Mouse (Mus musculus) kidney, embryonic 15.5 days (tissue): ENCODE results near the gene Med7. TPM values are rescaled to one million over a fixed set of nuclear protein-coding genes. Genes with fewer than 3 reads are reported as not detected.

Source experiments
- ATAC-seq: fragments of 200-750 bp; cut with Nextera tagmentation; replicated peaks from 2 replicates; pipeline ENCODE4 v1.8.0; 2017; ENCODE audit warnings: moderate TSS enrichment; ENCODE audit not compliant: low FRiP score
- H3K27ac ChIP-seq: fragments of 300-500 bp; sonication (generic); 2 replicates; pipeline ENCODE4 v1.5.1; 2015; ENCODE audit warnings: mild to moderate bottlenecking, inconsistent platforms
- H3K27me3 ChIP-seq: fragments of 300-500 bp; sonication (generic); 2 replicates; pipeline ENCODE4 v1.6.1; 2015; ENCODE audit warnings: inconsistent platforms
- H3K36me3 ChIP-seq: fragments of 300-500 bp; sonication (generic); 2 replicates; pipeline ENCODE4 v1.6.1; 2015; ENCODE audit warnings: inconsistent platforms
- H3K4me1 ChIP-seq: fragments of 300-500 bp; sonication (generic); 2 replicates; pipeline ENCODE4 v1.6.1; 2015; ENCODE audit warnings: inconsistent platforms
- H3K4me2 ChIP-seq: fragments of 300-500 bp; sonication (generic); 2 replicates; pipeline ENCODE4 v1.6.1; 2015; ENCODE audit warnings: moderate library complexity, mild to moderate bottlenecking, inconsistent platforms
- H3K4me3 ChIP-seq: fragments of 300-500 bp; sonication (generic); replicated peaks from 2 replicates; pipeline ENCODE4 v1.5.1; 2015; ENCODE audit warnings: mild to moderate bottlenecking, inconsistent platforms
- H3K9ac ChIP-seq: fragments of 300-500 bp; sonication (generic); 2 replicates; pipeline ENCODE4 v1.6.1; 2015; ENCODE audit warnings: mild to moderate bottlenecking, inconsistent platforms
- H3K9me3 ChIP-seq: fragments of 300-500 bp; sonication (generic); replicated peaks from 2 replicates; pipeline ENCODE4 v1.6.1; 2016; ENCODE audit warnings: inconsistent platforms
- WGBS: fragments of 180-500 bp; shearing (Covaris S2); methylation state at CpG from one replicate; pipeline ENCODE4 v1.1.7; 2015; ENCODE audit warnings: mixed read lengths; 5-methylcytosine and 5-hydroxymethylcytosine counted together
- polyA plus RNA-seq: library from polyadenylated mRNA; unstranded; fragments of >200 nt; fragmentation: Nextera tagmentation; extraction: Ambion mirVana; gene quantifications from 2 replicates; pipeline ENCODE4 v1.2.1, GENCODE M21; 2015

The Med7 gene
- polyA plus RNA-seq, 1 experiment from 2014 or later: 80.5 TPM

- WGBS: 72% methylated on average over 3 of the region's 3 CpGs
- Histone ChIP-seq H3K9ac (no peak overlapping the region), H3K27ac (no peak overlapping the region), H3K4me3 (no peak overlapping the region), H3K27me3 (no peaks in the 10 kb centered on the region), H3K4me1 (no peaks in the 10 kb centered on the region), H3K4me2 (no peak overlapping the region), H3K36me3 (no peaks in the 10 kb centered on the region), H3K9me3 (no peaks in the 10 kb centered on the region)
- no peak for ATAC-seq
Observed at GRCm38 (mm10) chr11:46459960-46460359, 23.2 kb downstream of the Med7 start.

DNA sequence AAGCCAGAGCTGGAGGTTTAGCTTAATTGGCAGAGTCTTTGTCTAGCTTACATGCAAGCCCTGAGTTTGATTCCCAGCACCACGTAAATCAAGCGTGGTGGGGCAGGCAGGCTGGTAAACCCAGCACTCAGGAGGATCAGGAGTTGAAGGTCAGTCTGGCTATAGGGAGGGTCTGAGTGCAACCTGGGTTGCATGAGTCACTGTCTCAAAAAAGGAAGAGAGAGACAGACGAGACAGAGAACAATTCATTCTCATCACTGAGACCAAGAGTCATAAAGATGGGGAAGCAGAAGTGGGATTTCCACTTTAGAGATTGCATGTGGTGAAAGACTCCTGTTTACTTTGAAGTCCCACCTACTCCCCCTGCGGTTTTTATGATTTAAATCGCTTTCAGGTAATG lies 24.6 kb downstream of the Med7 start:
- no peak overlapping the region for H3K9ac ChIP-seq
- H3K4me3 ChIP-seq: no peak overlapping the region
- no peaks in the 10 kb centered on the region for H3K9me3 ChIP-seq
- H3K27me3 ChIP-seq: no peaks in the 10 kb centered on the region
- H3K27ac ChIP-seq: no peak overlapping the region
- H3K36me3 ChIP-seq: no peaks in the 10 kb centered on the region
- no peak for ATAC-seq
- no peak overlapping the region for H3K4me2 ChIP-seq
- 74% methylated on average over 5 of the region's 5 CpGs for WGBS
- H3K4me1 ChIP-seq: no peaks in the 10 kb centered on the region

- Histone ChIP-seq H3K4me3 (no peak overlapping the region), H3K27ac (no peak overlapping the region), H3K27me3 (no peaks in the 10 kb centered on the region), H3K9me3 (no peaks in the 10 kb centered on the region), H3K4me2 (no peak overlapping the region), H3K36me3 (no peaks in the 10 kb centered on the region), H3K4me1 (no peaks in the 10 kb centered on the region), H3K9ac (no peak overlapping the region)
- ATAC-seq: no peak
- 63% methylated on average over 5 of the region's 5 CpGs for WGBS
Observed at GRCm38 (mm10) chr11:46461931-46462330, 25.2 kb downstream of the Med7 start.

DNA sequence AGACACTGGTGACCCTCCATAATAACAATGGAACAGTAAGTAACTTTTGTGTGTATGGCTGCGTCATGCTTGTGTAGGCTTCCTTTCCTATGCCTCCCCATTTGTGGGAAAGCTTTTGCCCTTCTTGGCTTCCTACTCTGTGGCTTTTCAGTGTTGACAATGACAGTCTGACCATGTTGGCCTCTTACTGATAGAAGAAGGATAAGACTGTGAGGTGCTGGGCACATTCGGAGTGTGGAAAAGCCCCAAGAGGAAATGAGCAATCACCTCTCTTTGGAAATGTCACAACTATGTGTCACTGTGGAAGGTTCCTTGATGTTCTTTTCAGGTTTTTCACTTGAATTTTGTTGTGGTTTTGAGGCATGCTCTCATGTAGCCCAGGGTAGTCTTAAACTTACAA lies 30.2 kb downstream of the Med7 start:
- Histone ChIP-seq H3K9ac (no peak overlapping the region), H3K27ac (no peak overlapping the region), H3K27me3 (no peaks in the 10 kb centered on the region), H3K36me3 (no peaks in the 10 kb centered on the region), H3K4me2 (no peak overlapping the region), H3K4me1 (no peaks in the 10 kb centered on the region), H3K9me3 (no peaks in the 10 kb centered on the region), H3K4me3 (no peak overlapping the region)
- no peak for ATAC-seq
- 88% methylated on average over 2 of the region's 2 CpGs for WGBS

DNA sequence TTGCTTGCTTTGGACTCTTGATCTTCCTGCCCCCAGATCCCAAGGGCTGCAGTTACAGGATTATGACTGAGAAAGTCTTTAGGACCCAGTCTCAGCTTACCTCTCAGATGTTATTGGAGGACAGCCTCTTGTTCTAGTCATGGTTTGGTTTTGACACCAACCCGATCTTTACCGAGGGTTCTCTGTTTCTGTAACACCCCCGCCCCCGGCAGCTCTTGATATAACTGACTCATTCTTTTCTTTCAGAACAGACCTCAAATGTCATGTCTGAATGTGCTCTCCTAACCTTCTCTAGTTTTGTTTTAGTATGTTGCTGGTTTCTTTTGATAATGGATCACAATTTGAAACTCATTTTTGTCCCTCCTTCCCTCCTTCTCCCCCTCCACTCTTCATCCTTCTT lies 37.5 kb downstream of the Med7 start:
- H3K4me3 ChIP-seq: no peak overlapping the region
- no peak for ATAC-seq
- H3K36me3 ChIP-seq: no peaks in the 10 kb centered on the region
- H3K27me3 ChIP-seq: no peaks in the 10 kb centered on the region
- H3K4me1 ChIP-seq: no peaks in the 10 kb centered on the region
- no peak overlapping the region for H3K4me2 ChIP-seq
- H3K9me3 ChIP-seq: no peaks in the 10 kb centered on the region
- no peak overlapping the region for H3K9ac ChIP-seq
- no peak overlapping the region for H3K27ac ChIP-seq
- WGBS: 89% methylated on average over 4 of the region's 4 CpGs

DNA sequence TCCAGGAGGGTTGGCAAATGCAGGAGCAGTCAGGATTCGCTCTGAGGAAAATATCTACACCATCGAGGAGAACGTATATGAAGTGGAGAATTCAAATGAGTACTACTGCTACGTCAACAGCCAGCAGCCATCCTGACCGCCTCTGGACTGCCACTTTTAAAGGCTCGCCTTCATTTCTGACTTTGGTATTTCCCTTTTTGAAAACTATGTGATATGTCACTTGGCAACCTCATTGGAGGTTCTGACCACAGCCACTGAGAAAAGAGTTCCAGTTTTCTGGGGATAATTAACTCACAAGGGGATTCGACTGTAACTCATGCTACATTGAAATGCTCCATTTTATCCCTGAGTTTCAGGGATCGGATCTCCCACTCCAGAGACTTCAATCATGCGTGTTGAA lies 42.6 kb downstream of the Med7 start:
- H3K9ac ChIP-seq: no peak overlapping the region
- H3K9me3 ChIP-seq: no peaks in the 10 kb centered on the region; the same call in 1 of the 2 replicates
- no peak overlapping the region for H3K4me2 ChIP-seq
- WGBS: 80% methylated on average over 9 of the region's 9 CpGs
- no peak overlapping the region for H3K27ac ChIP-seq
- no peaks in the 10 kb centered on the region for H3K27me3 ChIP-seq
- ATAC-seq: no peak
- no peaks in the 10 kb centered on the region for H3K36me3 ChIP-seq
- H3K4me3 ChIP-seq: no peak overlapping the region
- H3K4me1 ChIP-seq: no peaks in the 10 kb centered on the region

DNA sequence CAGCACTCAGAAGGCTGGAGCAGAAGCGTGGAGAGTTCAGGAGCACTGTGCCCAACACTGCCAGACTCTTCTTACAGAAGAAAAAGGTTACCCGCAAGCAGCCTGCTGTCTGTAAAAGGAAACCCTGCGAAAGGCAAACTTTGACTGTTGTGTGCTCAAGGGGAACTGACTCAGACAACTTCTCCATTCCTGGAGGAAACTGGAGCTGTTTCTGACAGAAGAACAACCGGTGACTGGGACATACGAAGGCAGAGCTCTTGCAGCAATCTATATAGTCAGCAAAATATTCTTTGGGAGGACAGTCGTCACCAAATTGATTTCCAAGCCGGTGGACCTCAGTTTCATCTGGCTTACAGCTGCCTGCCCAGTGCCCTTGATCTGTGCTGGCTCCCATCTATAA lies 43.8 kb downstream of the Med7 start:
- no peaks in the 10 kb centered on the region for H3K27me3 ChIP-seq
- no peak overlapping the region for H3K9ac ChIP-seq
- no peaks in the 10 kb centered on the region for H3K36me3 ChIP-seq
- no peak overlapping the region for H3K4me2 ChIP-seq
- no peak overlapping the region for H3K4me3 ChIP-seq
- H3K4me1 ChIP-seq: no peaks in the 10 kb centered on the region
- no peaks in the 10 kb centered on the region; the same call in 1 of the 2 replicates for H3K9me3 ChIP-seq
- WGBS: 62% methylated on average over 7 of the region's 7 CpGs
- no peak for ATAC-seq
- no peak overlapping the region for H3K27ac ChIP-seq

GRCm38 (mm10) chr11:46488231-46488630 lies 51.5 kb downstream of the Med7 start:
- Histone ChIP-seq H3K27ac (no peak overlapping the region), H3K36me3 (no peaks in the 10 kb centered on the region), H3K27me3 (no peaks in the 10 kb centered on the region), H3K9ac (no peak overlapping the region), H3K4me1 (no peaks in the 10 kb centered on the region), H3K4me3 (no peak overlapping the region), H3K4me2 (no peak overlapping the region), H3K9me3 (no peaks in the 10 kb centered on the region)
- no peak for ATAC-seq
- 32% methylated on average over 1 of the region's 1 CpGs for WGBS

DNA sequence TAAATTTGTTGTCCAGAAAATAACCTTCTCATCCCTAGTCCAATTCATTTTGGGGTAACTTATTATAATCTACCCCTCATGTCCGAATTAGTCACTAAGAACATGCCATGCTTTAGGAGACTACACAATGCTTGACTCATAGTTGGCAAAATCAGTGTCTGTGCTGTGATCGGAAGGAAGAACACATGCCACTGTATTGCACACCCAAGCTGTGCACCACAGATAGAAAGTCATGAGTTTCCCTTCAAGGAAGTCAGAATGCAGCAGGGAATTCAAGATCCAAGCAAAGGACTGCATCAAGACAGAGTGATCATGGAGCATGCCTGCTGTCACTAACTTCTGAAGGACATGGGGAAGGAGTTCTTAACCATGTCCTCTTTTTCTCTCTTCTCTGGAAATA lies 51.9 kb downstream of the Med7 start:
- H3K36me3 ChIP-seq: no peaks in the 10 kb centered on the region

More for the DNA sequence above, 51.9 kb downstream of the Med7 start:
- H3K9ac ChIP-seq: no peak overlapping the region
- H3K9me3 ChIP-seq: no peaks in the 10 kb centered on the region
- 82% methylated on average over 2 of the region's 2 CpGs for WGBS
- H3K27me3 ChIP-seq: no peaks in the 10 kb centered on the region
- H3K27ac ChIP-seq: no peak overlapping the region
- no peaks in the 10 kb centered on the region for H3K4me1 ChIP-seq
- H3K4me3 ChIP-seq: no peak overlapping the region
- ATAC-seq: no peak
- no peak overlapping the region for H3K4me2 ChIP-seq

Other genes with a start within 250 kb of the Med7 start
- gene Fndc9, start 201.4 kb upstream of the Med7 start, polyA plus RNA-seq: 0.13 and 0.21 TPM in 2 replicates
- 15.3 and 15.5 TPM in 2 replicates for gene Cyfip2, start 124.1 kb upstream of the Med7 start, polyA plus RNA-seq
- 0.18 and 0.28 TPM in 2 replicates for gene Itk, start 47.4 kb upstream of the Med7 start, polyA plus RNA-seq
- gene Fam71b, start 40.4 kb upstream of the Med7 start, polyA plus RNA-seq: not detected in 2 replicates
- gene Havcr2, start 18.0 kb downstream of the Med7 start, polyA plus RNA-seq: 0.09 TPM in 1 of 2 replicates, not detected in the other
- not detected in 2 replicates for gene Gm12169, start 87.3 kb downstream of the Med7 start, polyA plus RNA-seq
- gene BC053393, start 134.6 kb downstream of the Med7 start, polyA plus RNA-seq: not detected in 2 replicates
- not detected in 2 replicates for gene Dppa1, start 192.3 kb downstream of the Med7 start, polyA plus RNA-seq